Mouse (Mus musculus) neural tube, embryonic 14.5 days (tissue): ENCODE data around the gene Rundc3a. TPM values are rescaled to one million over a fixed set of nuclear protein-coding genes. Genes with fewer than 3 reads are reported as not detected.
A peak's percentile ranks its signal among the peaks of the same experiment; 100 is the strongest.

Experiments
- ATAC-seq: fragments of 200-750 bp; cut with Nextera tagmentation; 2 replicates; pipeline ENCODE4 v1.8.0; 2017; ENCODE audit warnings: low read depth, mild to moderate bottlenecking, moderate TSS enrichment, moderate library complexity
- H3K27ac ChIP-seq: fragments of 300-500 bp; sonication (generic); 2 replicates; pipeline ENCODE4 v1.5.1; 2014; ENCODE audit warnings: low read depth, mild to moderate bottlenecking, control low read depth, low read length, moderate library complexity, mixed read lengths
- H3K27me3 ChIP-seq: fragments of 300-500 bp; sonication (generic); 2 replicates; pipeline ENCODE4 v1.6.1; 2014; ENCODE audit warnings: low read length; ENCODE audit not compliant: control insufficient read depth, insufficient read depth
- H3K36me3 ChIP-seq: fragments of 300-500 bp; sonication (generic); 2 replicates; pipeline ENCODE4 v1.6.1; 2014; ENCODE audit warnings: low read length, mixed read lengths; ENCODE audit not compliant: control insufficient read depth, insufficient read depth
- H3K4me1 ChIP-seq: fragments of 300-500 bp; sonication (generic); 2 replicates; pipeline ENCODE4 v1.6.1; 2014; ENCODE audit warnings: low read length; ENCODE audit not compliant: control insufficient read depth, insufficient read depth
- H3K4me2 ChIP-seq: fragments of 300-500 bp; sonication (generic); 2 replicates; pipeline ENCODE4 v1.6.1; 2014; ENCODE audit warnings: mild to moderate bottlenecking, low read depth, low read length, control low read depth
- H3K4me3 ChIP-seq: fragments of 300-500 bp; sonication (generic); 2 replicates; pipeline ENCODE4 v1.5.1; 2014; ENCODE audit warnings: low read depth, low read length, control low read depth, mixed read lengths
- H3K9ac ChIP-seq: fragments of 300-500 bp; sonication (generic); replicated peaks from 2 replicates; pipeline ENCODE4 v1.6.1; 2014; ENCODE audit warnings: low read depth, mild to moderate bottlenecking, control low read depth, low read length, mixed read lengths
- H3K9me3 ChIP-seq: fragments of 300-500 bp; sonication (generic); 2 replicates; pipeline ENCODE4 v1.6.1; 2016; ENCODE audit warnings: low read length; ENCODE audit not compliant: control insufficient read depth
- WGBS: fragments of 180-500 bp; shearing (Covaris S2); extraction: QIAGEN DNeasy Blood & Tissue Kit; methylation state at CpG from one replicate; pipeline ENCODE4 v1.1.7; 2014; 5-methylcytosine and 5-hydroxymethylcytosine counted together
- polyA plus RNA-seq: library from polyadenylated mRNA; unstranded; fragments of >200 nt; fragmentation: Nextera tagmentation; extraction: Ambion mirVana; gene quantifications from 2 replicates; pipeline ENCODE4 v1.2.1, GENCODE M21; 2014

Gene Rundc3a
- polyA plus RNA-seq, 1 experiment from 2014 or later, result 115 TPM

DNA sequence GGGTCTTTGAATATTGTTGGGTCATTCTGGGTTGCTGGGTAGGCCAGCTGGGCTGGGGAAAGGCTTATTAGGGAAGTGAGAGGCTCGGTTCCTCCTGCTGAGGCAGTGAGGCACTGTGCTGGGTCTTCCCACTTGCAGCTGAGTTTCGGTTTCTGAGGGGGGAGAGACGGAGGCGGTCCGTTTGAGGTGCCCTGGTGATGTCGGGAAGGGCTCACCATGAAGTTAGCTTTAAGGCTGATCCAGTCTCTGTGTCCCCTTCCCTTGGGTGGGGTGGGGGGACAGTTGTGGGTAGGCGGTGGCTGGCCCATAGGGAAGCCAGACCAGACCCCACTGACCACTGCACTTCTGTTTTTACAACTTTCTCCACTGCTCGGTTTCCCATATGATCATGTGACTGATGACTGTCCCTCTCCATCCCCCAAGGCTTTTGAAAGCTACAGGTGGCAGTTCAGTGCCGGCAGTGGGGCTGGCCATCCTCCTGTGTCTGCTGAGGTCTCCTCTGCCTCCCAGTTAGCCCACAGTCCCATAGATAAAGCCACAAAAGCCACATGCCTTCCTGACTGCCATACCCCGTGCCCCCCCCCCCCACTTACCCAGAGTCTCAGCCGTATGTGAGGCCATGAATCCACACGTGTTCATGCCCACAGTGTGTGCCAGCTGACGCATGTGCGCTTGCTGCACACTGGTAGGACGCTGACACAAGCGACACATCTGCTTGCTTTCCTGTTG, 39.1 kb downstream of the Rundc3a start:
- Histone ChIP-seq H3K27ac (no peak overlapping the region), H3K9ac (no peak overlapping the region)

DNA sequence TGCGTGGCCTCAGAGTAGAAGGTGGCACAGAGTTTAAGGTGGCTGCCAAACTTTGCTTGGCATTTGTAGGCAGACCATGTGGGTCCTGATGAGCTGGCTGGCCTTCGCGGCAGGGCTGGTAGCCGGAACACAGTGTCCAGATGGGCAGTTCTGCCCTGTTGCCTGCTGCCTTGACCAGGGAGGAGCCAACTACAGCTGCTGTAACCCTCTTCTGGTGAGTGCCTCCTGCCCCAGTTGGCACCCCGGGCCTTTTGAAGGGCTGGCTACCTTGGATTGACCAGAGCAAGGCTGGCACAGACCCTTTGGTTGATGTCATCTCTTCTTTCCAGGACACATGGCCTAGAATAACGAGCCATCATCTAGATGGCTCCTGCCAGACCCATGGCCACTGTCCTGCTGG, 39.7 kb downstream of the Rundc3a start:
- Histone ChIP-seq H3K4me3 (no peak overlapping the region), H3K9me3 (no peaks in the 10 kb centered on the region), H3K36me3 (peaks cover 30% of the 10 kb centered on the region), H3K27ac (no peak overlapping the region), H3K9ac (no peak overlapping the region), H3K27me3 (no peaks in the 10 kb centered on the region), H3K4me1 (peaks cover 12% of the 10 kb centered on the region), H3K4me2 (no peak overlapping the region)
- no peak for ATAC-seq
- WGBS, result 91% methylated on average over 6 of the region's 6 CpGs

More for the DNA sequence above, 39.1 kb downstream of the Rundc3a start:
- Histone ChIP-seq H3K4me3 (no peak overlapping the region), H3K4me1 (peaks cover 6% of the 10 kb centered on the region), H3K4me2 (no peak overlapping the region), H3K27me3 (no peaks in the 10 kb centered on the region), H3K36me3 (peaks cover 24% of the 10 kb centered on the region), H3K9me3 (no peaks in the 10 kb centered on the region)
- no peak for ATAC-seq
- 67% methylated on average over 16 of the region's 16 CpGs for WGBS

DNA sequence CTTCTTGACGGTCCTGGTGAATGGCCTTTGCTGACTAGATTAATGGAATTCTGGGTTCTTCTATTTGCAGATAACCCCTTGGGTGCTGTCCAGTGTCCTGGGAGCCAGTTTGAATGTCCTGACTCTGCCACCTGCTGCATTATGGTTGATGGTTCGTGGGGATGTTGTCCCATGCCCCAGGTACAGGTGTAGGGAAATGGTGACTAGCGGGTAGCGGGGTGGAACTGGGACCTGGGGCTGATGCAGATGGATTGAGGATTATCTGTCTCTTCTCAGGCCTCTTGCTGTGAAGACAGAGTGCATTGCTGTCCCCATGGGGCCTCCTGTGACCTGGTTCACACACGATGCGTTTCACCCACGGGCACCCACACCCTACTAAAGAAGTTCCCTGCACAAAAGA, 40.7 kb downstream of the Rundc3a start:
- Histone ChIP-seq H3K9me3 (no peaks in the 10 kb centered on the region), H3K4me1 (peaks cover 20% of the 10 kb centered on the region), H3K4me3 (no peak overlapping the region), H3K27me3 (no peaks in the 10 kb centered on the region), H3K4me2 (no peak overlapping the region), H3K9ac (no peak overlapping the region), H3K27ac (no peak overlapping the region), H3K36me3 (peaks cover 36% of the 10 kb centered on the region)
- 88% methylated on average over 7 of the region's 7 CpGs for WGBS
- no peak for ATAC-seq

DNA sequence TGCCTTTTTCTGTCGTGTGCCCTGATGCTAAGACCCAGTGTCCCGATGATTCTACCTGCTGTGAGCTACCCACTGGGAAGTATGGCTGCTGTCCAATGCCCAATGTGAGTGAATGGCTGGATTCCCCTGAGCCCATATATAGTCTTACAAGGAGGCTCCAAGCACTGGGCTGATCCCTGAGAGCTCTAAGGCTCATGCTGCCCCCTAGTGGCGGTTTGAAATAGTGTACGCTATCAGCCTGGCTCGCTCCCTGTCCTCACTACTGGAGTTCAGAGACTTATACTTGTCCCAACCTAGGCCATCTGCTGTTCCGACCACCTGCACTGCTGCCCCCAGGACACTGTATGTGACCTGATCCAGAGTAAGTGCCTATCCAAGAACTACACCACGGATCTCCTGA, 41.2 kb downstream of the Rundc3a start:
- H3K4me3 ChIP-seq, result no peak overlapping the region
- no peak overlapping the region for H3K9ac ChIP-seq
- H3K9me3 ChIP-seq, result no peaks in the 10 kb centered on the region
- H3K4me2 ChIP-seq, result no peak overlapping the region
- peaks cover 20% of the 10 kb centered on the region for H3K4me1 ChIP-seq
- peaks cover 41% of the 10 kb centered on the region for H3K36me3 ChIP-seq
- 9% methylated on average over 7 of the region's 7 CpGs for WGBS
- H3K27me3 ChIP-seq, result no peaks in the 10 kb centered on the region
- peak; percentile 52; the same call in 1 of the 2 replicates for ATAC-seq
- H3K27ac ChIP-seq, result no peak overlapping the region

DNA sequence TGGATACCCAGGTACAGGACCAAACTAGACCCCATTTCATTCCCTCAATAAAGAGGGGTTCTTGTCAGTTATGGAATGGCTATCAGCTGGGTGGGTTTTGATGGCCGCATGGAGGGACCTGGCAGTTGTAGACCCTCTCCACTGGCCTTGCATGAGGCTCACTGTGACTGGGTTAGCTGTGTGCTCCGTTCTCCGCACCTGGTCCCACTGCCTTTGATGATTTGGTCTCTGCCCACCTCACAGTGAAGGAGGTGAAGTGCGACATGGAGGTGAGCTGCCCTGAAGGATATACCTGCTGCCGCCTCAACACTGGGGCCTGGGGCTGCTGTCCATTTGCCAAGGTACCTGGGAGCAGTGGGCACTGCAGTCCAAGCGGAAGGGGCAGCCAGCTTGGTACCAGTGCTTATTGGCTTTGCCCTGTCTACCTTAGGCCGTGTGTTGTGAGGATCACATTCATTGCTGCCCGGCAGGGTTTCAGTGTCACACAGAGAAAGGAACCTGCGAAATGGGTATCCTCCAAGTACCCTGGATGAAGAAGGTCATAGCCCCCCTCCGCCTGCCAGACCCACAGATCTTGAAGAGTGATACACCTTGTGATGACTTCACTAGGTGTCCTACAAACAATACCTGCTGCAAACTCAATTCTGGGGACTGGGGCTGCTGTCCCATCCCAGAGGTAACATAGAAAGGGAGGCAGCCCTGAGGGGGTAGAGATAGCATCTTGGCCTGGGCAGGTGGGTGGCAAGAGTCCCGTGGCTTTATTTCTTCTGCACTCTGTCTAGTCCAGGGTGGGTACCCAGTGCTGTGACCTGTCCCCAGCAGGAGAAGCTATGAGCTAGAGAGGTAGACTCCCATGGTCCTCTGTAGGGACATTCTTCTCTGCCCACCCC, 41.9 kb downstream of the Rundc3a start:
- peaks cover 20% of the 10 kb centered on the region for H3K4me1 ChIP-seq
- no peaks in the 10 kb centered on the region for H3K27me3 ChIP-seq
- H3K27ac ChIP-seq, result no peak overlapping the region
- WGBS, result 91% methylated on average over 11 of the region's 11 CpGs
- no peak overlapping the region for H3K4me3 ChIP-seq
- no peak for ATAC-seq
- no peaks in the 10 kb centered on the region for H3K9me3 ChIP-seq
- H3K9ac ChIP-seq, result no peak overlapping the region
- H3K36me3 ChIP-seq, result peaks cover 48% of the 10 kb centered on the region
- H3K4me2 ChIP-seq, result no peak overlapping the region

DNA sequence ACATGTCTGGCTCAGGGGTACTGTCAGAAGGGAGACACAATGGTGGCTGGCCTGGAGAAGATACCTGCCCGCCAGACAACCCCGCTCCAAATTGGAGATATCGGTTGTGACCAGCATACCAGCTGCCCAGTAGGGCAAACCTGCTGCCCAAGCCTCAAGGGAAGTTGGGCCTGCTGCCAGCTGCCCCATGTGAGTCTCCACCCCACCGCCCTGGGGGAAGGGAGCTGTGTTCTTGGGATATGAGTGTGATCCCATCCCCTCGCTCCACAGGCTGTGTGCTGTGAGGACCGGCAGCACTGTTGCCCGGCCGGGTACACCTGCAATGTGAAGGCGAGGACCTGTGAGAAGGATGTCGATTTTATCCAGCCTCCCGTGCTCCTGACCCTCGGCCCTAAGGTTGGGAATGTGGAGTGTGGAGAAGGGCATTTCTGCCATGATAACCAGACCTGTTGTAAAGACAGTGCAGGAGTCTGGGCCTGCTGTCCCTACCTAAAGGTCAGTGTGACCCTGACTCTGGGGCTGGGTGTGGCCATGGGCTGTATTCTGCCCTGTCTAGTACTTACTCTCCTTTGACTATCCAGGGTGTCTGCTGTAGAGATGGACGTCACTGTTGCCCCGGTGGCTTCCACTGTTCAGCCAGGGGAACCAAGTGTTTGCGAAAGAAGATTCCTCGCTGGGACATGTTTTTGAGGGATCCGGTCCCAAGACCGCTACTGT, 42.7 kb downstream of the Rundc3a start:
- no peak overlapping the region for H3K4me2 ChIP-seq
- no peak overlapping the region for H3K27ac ChIP-seq
- no peaks in the 10 kb centered on the region for H3K9me3 ChIP-seq
- H3K36me3 ChIP-seq, result peaks cover 53% of the 10 kb centered on the region
- H3K4me1 ChIP-seq, result peaks cover 20% of the 10 kb centered on the region
- no peak for ATAC-seq
- H3K4me3 ChIP-seq, result no peak overlapping the region
- H3K27me3 ChIP-seq, result no peaks in the 10 kb centered on the region
- no peak overlapping the region for H3K9ac ChIP-seq
- WGBS, result 90% methylated on average over 18 of the region's 18 CpGs

DNA sequence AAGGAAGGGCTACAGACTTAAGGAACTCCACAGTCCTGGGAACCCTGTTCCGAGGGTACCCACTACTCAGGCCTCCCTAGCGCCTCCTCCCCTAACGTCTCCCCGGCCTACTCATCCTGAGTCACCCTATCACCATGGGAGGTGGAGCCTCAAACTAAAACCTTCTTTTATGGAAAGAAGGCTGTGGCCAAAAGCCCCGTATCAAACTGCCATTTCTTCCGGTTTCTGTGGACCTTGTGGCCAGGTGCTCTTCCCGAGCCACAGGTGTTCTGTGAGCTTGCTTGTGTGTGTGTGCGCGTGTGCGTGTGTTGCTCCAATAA, 43.2 kb downstream of the Rundc3a start:
- H3K36me3 ChIP-seq, result peaks cover 56% of the 10 kb centered on the region
- no peak overlapping the region for H3K4me2 ChIP-seq
- WGBS, result 81% methylated on average over 10 of the region's 10 CpGs
- H3K4me1 ChIP-seq, result peaks cover 20% of the 10 kb centered on the region
- H3K9me3 ChIP-seq, result no peaks in the 10 kb centered on the region
- no peak for ATAC-seq
- H3K27ac ChIP-seq, result no peak overlapping the region
- no peaks in the 10 kb centered on the region for H3K27me3 ChIP-seq
- H3K4me3 ChIP-seq, result no peak overlapping the region
- H3K9ac ChIP-seq, result no peak overlapping the region

DNA sequence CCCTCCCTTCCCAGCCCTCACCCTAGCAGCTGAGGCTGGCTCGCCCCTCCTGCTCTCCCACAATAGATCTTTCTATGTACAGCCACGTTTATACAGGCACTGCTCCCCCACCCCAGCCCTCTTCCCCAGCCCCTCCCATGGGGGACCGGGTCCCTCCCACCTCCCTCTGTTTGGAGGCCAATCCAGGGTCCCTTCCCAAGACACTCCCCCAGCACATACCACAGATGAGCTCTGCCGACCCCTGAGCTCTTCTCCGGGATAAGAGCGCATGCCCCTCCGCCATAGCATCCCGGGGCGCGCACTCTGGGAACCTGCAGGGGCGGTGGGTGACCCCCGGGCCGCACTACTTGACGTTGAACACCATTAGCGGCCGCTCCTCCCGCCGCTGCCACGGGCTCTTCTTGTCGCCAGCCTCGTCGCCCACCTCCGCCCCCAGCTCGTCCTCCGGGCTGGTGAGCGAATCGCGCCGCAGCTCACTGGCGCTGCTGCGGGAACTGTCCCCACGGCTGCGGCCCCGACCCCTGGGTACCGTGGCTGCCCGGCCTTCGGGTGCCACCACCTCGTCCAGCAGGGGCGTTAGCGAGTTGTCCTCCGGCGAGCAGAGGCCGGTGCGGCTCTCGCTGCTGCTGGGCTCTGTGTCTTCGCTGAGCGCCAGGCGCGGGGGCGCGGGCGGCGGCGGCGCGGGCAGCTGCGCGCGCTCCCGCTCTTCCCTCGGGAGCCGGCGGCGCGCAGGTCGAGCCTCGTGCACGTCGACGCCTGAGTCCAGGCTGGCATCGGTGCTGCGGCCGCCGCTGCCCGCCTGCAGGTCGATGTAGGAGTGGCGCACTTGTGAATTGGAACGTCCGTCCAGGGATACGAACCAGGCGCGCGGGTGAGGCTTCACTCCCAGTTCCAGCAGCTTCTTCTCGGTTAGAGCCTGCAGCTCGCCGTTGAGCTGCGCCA, 44.2 kb downstream of the Rundc3a start:
- no peaks in the 10 kb centered on the region for H3K27me3 ChIP-seq
- peak; percentile 15; the same call in 1 of the 2 replicates for ATAC-seq
- peak overlapping the region; percentile 39 for H3K9ac ChIP-seq
- H3K4me1 ChIP-seq, result peaks cover 18% of the 10 kb centered on the region
- H3K9me3 ChIP-seq, result no peaks in the 10 kb centered on the region
- WGBS, result 5% methylated on average over 80 of the region's 87 CpGs
- peak overlapping the region; percentile 24 for H3K4me3 ChIP-seq
- peaks cover 56% of the 10 kb centered on the region for H3K36me3 ChIP-seq
- peak overlapping the region; percentile 52 for H3K4me2 ChIP-seq
- H3K27ac ChIP-seq, result peak overlapping the region; percentile 34
